Mouse (Mus musculus): ENCODE measurements around the gene Ier5l.

Ier5l gene

DNA sequence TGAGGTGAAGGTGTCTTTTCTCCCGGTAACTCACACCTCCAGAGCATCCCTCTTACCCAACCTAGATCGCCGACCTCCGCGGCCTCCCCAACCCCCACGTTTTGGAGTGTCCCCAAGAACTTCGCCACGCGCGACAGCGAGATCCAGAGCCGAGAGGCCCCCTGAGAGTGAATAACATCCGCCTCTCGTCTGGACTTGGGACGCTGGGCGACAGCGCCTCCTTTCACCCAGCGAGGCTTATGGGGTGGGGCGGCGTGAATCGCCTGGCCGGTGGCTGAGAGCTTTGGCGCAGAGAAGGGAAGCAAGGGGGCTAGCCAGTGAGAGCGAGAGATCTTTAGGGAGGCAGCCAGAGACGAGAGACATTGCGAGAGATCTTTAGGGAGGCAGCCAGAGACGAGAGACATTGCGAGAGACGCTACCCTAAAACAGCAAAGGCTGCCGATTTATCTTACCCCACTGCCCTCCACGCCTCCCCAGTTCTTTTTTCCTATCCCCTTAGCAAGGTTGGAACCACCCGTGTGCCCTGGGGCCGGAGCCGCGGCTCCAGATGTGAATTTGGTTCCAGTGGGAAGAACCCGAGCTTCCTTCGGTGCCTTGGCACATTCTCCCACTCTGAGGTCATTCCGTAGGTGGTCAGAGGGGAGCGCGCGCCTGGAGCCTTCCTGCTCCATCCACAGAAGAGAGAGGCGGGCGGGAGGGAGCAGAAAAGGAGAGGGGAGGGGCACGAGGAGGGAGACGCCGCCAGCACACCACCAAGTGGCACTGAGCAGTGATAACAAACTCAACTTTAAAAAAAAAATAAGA is 3.7 kb downstream of the Ier5l start:
- in situ Hi-C loops (cut with MboI): no loop called here

DNA sequence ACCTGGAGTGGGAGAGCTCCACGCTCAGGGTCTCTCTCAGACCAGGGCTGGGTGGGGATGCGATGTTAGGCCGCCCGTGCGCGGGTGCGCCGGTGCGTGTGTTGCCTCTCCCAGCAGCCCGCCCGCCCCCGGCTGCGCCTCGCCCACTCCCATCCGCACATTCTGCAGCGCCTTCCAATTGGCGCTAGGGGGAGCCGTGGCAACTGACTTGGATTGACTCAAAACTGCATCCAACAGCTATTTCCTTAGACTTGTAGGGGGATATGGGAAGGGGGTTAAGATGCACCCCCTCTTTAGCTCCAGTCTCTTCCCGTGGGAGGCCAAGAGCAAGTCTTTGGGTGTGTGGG is 4.2 kb downstream of the Ier5l start:
- in situ Hi-C loops (cut with MboI): no loop called here

DNA sequence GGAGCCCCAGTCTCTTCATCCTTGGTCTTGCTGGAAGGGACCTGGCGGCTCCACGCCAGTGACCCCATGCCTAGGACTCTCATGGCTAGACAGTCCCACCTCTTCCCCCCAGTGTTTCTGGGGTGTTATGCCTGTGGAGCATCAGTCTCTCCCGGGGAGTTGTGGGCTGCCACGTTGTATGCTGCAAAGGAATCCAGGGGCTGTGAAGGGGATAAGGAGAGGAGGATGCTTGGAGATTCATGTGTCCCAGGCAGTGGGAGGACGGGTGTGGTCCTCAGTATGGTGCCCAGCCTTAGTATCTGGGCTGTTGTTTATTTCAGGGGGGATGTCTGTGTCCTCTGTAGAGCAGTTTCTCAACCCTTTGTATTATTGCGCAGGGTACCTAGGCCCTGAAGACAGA is 5.0 kb downstream of the Ier5l start:
- in situ Hi-C loops (cut with MboI): no loop called here

DNA sequence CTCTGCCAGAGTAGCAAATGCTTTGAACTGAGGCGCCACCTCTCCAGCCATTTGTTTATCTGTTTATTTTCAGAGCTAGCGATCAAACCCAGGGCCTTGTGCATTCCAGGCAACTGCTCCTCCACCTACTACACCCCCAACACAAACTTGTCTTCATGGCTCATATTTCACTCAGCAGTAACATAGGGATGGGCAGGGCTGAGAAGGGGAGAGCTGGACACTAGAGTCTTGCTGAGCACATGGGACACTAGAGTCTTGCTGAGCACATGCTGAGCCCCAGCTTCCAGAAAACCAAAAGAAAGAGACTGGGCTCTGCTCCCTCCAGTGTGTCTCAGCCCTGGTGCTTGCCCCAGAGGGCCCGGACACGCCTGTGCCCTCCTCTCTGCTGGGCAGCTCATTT is 7.2 kb downstream of the Ier5l start:
- in situ Hi-C loops (cut with MboI): no loop called here

DNA sequence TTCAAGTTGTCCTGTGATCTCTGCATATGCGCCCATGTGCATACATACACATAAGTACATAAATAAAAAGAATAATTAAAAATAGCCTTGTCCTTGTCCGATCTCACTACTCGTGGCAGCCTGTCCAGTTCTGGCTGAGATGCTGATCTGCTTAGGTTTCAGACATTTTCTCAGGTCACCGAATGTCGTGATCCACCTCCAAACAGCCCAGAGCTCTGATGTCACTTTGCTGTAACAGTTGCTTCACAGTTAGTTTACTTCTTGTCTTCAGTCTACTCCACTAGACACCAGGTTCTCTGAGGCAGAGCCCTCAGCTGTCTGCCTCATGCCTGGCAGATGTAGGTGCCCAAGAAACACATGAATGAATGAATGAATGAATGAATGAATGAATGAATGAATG is 9.6 kb downstream of the Ier5l start:
- in situ Hi-C loops (cut with MboI): no loop called here

DNA sequence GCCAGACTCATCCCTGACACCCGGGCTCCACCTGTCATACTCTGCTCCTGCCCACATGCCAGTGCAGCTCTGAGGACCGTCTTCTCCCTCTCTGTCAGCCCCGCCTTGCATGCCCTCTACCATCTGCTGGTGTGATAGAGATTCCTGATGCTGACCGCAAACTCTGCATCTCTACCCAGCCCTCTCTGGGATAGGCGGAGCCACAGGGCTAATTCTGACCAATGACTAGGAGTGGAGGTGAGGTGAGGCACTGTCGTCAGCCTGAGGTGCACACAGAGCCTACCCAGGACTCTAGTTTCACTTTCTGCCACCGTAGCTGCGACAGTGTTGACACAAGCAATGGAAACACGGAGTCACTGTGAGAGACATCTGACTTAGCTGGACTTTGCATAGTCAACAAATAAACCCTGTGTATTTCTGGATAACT is 10.1 kb downstream of the Ier5l start:
- in situ Hi-C loops (cut with MboI): no loop called here

DNA sequence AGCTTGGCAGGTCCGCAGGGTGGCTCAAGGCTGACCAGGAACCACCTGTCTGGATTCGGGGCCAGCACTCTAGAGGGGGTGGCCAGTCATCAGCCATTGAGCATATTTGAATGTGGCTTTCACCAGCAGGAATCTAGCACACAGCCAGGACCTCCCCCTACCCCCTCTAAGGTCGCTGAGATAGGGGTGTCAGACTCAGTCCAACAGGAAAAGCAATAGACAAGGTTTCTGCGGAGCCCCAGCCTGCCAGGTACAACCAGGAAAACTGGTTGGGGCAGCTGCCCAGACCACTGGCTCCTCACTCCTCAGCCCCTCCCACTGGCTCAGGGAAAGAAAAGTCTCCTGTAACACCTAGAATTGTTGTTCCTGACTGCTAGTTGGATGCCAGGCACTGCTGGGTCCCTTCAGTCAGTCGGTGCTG is 10.7 kb downstream of the Ier5l start:
- in situ Hi-C loops (cut with MboI): no loop called here

DNA sequence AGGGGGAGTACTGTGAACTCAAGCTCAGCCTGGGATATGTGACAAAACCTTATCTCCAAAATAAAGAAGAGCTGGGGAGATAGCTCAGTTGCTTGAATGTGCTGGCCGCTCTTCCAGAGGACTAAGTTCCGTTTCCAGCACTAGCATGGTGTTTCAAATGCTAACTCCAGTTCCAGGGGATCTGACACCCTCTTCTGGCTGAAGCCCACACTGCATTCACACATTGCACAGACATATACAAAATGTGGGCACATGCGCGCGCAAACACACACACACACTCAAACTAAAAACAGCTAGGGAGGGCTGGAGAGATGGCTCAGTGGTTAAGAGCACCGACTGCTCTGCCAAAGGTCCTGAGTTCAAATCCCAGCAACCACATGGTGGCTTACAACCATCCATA is 14.8 kb downstream of the Ier5l start:
- in situ Hi-C loops (cut with MboI): no loop called here

DNA sequence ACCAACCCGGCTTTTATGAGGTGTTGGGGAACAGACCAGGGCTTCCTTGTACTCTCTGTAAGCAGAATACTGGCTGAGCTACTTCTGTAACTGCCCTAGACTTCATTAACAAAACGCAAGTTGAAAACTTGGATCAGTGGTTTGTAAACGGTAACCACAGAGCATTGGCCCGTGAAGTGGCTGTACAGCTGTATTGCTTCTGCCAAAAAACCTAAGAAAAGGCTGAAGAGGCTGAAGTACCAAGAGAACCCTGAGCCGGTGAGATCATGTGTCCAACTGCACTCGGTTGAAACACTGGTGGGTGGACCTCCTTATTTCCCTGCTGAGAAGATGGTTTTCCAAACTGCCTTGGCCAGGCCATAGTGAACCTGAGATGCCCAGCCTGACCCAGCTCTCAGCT is 15.7 kb downstream of the Ier5l start:
- in situ Hi-C loops (cut with MboI): no loop called here

DNA sequence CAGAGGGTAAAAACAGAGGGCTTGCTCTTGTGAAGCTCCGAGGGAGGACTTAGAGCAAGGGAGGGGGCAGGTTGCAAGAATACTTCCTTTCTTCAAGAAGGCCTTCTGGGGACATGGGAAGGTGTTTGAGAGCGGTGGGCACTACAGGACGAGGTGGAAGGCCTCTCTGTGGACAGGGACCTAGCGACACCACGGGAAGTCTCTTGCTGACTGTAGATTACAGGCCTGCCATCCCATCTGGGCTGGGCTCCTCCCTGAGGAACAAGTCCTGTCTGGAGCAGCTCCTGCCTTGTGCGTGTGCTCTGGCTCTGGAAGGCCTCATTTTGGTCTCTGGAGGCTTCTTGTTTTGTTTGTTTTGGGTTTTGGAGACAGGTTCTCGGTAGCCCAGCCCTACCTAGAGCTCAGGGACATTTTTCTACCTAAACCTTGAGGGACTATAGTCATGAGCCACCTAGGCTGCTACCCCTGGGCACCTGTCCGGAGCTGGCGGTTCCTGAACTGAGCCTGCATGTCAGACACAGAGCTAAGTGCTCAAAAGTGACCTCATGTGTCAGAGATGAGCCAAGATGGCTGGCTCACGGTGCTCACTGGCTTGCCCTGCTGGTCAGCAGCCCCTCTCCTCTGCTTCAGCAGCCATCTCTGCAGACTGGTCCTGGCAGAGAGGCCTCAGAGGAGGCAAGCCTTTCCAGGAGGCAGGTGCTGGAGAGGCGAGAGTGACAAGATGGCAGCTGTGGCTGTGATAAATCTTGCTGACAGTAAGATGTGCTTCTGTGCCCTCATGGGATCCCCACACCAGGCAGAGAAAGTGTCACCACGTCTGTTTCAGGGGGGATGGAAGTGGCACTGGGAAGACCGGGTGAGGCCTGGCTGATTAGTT is 17.7 kb downstream of the Ier5l start:
- in situ Hi-C loops (cut with MboI): no loop called here

DNA sequence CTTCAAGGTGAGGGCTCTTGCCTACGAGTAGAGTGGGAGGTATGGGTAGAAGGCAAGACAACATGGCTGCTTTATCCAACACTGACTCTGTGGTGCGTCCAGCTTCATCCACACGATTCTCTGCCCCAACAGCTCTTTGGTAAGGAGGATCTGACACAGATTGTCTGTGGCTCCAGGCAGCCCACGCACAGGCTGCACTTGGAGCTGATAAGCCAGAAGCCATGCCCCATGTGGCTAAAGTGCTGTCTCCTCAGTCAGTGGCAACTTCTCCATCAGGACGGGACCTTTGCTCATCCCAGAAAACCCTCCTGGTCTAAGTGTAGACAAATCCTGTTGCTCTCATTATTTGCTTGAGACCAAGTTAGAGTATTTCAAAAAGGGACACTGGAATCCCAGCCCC is 19.4 kb downstream of the Ier5l start:
- in situ Hi-C loops (cut with MboI): no loop called here

DNA sequence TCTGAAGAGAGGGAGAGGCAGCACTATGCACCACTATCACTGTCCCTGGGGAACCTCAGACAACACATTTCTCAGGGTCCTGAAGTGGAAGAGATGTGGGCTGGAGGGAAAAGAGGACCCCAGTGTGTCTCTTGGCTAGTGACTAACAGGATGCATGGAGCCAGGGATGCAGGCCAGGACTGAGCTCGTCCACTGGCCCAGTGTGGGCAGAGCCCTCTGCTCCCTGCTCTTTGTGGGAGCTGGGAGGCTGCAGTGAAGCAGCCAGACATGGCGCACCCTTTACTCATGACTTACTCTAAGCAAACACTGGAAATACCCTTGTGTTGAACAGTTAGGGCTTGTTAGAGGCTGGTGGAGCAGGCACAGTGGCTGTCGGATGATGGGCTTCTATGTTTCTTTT is 20.4 kb downstream of the Ier5l start:
- in situ Hi-C loops (cut with MboI): no loop called here

DNA sequence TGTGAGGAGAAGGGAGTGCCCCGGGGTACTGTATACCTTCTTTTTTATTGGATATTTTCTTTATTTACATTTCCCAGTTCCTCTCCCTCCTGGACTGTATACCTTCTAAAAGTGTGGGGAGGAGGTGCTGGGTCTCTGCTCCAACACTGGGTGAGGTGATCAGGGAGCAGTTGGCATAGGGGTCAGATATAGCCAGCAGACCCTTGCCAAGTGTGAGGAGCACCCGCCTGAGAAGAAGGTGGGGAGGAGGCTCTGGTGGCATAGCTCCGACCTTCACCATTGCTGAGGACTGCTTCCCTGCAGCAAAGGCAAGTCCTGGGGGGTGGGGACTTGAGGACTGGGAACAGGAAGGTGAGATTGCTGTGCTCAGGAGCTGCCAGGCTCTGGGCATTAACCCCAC is 22.5 kb downstream of the Ier5l start:
- in situ Hi-C loops (cut with MboI): no loop called here

DNA sequence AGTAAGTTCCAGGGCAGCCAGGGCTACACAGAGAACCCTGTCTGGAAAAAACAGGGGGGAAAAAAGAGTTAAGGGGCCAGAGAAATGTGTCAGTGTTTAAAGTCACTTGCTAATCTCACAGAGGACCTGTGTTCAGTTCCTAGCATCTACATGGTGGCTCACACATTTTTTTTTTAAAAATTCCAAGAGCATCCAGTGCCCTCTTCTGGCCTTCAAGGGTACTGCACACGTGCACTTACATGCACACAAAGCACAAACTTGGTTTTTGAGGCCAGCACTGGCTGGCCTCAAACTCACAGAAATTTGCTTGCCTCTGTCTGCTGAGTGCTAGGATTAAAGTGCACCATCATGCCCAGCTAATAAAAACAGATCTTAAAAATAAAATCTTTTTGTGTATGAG is 23.5 kb downstream of the Ier5l start:
- in situ Hi-C loops (cut with MboI): no loop called here

DNA sequence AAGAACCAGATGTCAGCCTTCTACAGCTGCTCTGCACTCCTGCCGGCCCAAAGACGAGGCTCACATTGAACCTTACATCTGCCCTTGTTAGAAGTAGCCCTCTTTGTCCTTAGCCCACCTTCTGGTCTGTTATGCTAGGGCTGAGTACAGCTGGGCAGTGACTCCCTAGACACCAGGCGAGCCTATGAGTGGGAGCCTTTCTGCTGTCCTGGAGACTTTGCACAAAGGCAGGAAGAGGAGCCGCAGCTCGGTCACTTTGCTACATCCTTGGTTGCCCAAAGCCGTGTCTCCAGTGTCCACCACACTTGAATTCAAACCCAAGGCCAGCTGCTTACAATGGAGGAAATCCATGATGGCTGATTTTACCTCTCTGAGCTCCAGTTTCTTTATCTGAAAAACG is 25.6 kb downstream of the Ier5l start:
- in situ Hi-C loops (cut with MboI): no loop called here

DNA sequence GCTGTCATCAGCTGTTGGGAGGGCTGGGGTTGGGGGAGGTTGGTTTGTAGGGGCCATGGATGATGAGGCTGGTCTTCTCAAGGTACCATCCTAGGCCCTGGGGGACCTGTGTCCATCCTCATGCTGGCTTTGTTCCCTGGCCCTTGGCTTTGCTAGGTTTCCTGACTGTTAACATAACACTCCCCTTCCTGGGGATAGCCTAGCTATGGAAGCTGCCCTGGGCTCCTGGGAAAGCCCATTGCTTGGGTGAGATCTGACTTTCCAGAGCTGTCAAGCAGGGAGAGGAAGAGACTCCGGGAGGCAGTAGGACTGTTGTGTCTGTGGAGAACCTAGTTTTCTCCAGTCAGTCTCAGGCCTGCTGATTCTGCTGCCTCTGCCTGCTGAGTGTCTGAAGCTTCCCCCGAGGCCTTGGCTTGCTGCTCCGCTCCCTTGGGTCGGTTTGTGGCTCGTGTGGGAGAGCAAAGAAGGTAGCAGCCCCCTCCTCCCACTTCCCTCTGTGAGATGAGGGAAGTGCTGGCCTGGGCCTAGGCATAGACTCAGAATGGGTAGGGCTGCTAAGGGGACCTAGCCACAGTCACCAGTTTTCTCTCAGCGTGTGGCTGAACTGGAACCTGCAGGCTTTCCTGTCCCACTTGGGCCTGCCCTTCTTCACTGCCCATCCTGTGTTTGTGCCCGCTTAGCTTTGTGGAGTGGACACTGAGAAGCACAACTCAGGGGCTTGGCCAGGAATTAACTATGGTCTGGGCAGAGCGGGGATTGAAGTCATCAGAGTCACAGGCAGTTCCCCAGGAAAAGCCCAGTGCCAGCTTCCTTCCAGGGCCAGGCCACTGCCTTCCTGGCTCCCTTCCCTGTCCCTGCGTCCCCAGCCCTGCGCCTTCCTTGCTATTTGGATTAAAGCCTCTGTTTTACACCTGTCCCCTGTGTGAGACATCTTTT is 26.9 kb downstream of the Ier5l start:
- in situ Hi-C loops (cut with MboI): no loop called here

DNA sequence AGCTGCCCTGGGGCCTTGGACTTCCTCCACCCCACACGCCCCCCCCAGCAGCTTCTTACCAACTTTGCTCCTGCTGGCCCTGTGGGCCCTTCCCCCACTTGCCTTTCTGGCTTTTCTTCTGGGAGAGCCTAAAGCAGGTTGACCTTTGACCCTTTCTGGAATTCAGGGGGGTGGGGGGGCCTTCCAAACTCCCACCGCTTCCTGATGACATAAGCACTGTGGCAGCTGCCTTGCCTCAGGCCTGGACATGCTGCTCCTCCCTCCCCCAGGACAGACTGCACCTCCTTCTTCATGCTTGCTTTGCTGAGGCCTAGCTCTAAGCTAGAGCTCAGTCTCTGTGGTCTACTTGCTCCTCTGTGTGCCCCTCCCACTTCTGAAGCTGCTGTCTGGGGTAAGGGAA is 28.7 kb downstream of the Ier5l start:
- in situ Hi-C loops (cut with MboI): no loop called here

DNA sequence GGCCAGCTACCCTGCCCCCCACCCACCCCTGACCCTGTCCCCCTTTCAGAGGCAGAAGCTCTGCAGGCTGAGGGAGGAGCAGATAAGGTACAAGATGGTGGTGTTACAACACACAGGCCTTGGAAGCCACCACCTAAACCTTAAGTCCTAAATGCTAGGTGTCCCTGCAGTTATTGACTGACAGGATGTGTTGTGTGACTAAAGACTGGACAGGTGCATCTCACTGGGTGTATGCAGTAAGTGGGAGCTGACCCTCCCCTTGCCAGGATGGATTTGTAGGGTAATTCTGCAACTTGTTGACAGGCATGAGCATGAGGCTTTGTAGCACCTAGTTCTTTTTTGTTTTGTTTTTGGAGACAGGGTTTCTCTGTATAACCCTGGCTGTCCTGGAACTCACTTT is 29.6 kb downstream of the Ier5l start:
- in situ Hi-C loops (cut with MboI): no loop called here

DNA sequence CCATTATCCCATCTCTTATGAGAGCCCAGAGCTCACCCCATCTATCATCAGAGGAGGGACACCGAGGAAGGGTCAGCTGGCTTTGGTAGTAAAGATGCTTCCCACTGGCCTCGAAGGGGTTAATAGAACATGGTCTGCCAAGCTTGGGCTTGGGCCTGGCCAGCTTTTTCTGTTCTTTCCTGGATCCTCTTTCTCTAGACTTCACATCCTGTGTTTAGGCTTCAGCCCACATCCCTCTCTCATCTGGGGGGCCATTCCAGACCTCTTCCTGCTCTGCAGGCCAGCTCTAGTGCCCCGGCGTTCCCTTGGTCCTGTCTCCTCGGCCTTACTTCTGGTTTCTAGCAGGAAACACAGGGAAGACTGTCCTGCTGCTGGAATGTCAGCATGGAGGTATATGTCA is 30.0 kb downstream of the Ier5l start:
- in situ Hi-C loops (cut with MboI): no loop called here

DNA sequence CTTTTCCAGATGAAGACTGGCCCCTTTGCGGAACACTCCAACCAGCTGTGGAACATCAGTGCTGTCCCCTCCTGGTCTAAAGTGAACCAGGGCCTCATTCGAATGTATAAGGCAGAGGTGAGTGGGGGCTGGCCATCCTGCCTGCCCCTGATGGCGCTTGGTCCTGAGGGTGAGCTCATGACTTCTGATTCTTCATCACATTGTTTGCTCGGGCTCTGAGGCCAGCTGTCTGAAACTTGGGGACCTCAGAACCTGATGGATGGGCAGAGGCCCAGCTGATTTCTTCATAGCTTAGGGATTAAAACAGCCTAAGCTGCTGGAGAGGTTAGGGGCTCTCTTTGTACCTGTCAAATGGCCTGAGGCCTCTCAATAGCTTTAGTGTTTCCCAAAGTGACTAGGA is 30.7 kb downstream of the Ier5l start:
- in situ Hi-C loops (cut with MboI): no loop called here

DNA sequence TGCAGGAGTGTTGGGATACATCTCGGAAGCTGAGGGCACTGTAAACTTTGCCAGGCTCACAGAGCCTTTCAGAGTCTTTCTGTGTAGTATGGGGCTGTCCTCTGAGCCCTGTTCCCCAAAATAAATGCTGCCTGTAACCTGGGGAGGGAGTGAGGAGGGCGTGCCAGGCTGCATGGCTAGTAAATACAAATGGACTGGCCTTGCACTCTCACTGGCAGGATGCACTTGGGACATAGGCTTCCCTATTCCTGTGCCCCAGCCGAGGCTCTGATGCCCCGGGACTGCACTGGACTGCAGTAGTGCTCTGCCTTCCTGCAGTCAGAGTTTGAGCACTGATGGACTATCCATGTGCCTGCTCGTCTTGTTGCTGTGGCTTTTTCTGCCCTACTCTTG is 31.5 kb downstream of the Ier5l start:
- in situ Hi-C loops (cut with MboI): no loop called here

Data from mature B cell (primary cell).